ENCODE assay signal across 22 mouse cellular contexts in genomic region chr5:144473056-144473455, GRCm38 (mm10).
A peak's percentile ranks its signal among the peaks of the same experiment; 100 is the strongest.
DNase-seq lines count a peak whose midpoint lies in the region; ATAC-seq and TF ChIP-seq lines count a peak whose summit lies in the region.
"Had no signal": no experiment of that assay in that cellular context is flagged by ENCODE, and none has a peak within 500 bp of the region (broad histone marks: within the 10 kb centered on the region; RNA-seq: fewer than 3 reads in every experiment).

No protein-coding gene starts in this region.

- H3K9ac ChIP-seq in stomach, embryonic 16.5 days (ENCODE audit: low read length), result no peak overlapping the region
- H3K9ac ChIP-seq in stomach, postnatal 0 days (ENCODE audit: low read length), result no peak overlapping the region
- no peak overlapping the region for H3K9ac ChIP-seq in forebrain, embryonic 11.5 days (ENCODE audit: low read length)
- H3K9ac ChIP-seq: heart, embryonic 15.5 days; hindbrain, embryonic 13.5 days had no signal

- no peak for TF ChIP-seq EP300 in stomach, postnatal 0 days (optimal IDR thresholded peaks at IDR 0.05)

- ATAC-seq in stomach, embryonic 16.5 days (ENCODE audit: insufficient read depth, low FRiP score), result peak; percentile 62; the same call in 1 of the 2 replicates
- ATAC-seq in stomach, postnatal 0 days (ENCODE audit: low FRiP score, low TSS enrichment), result no peak
- no peak for ATAC-seq in forebrain, embryonic 11.5 days (replicated peaks; ENCODE audit: low FRiP score)
- ATAC-seq: activated CD4-positive, CD25-positive, alpha-beta regulatory T cell, adult 4 months; forebrain, embryonic 14.5 days; hindbrain, postnatal 0 days; Patski had no signal

- no peaks in the 10 kb centered on the region for H3K4me1 ChIP-seq in stomach, embryonic 16.5 days (ENCODE audit: control insufficient read depth, insufficient read depth, low read length)
- no peaks in the 10 kb centered on the region for H3K4me1 ChIP-seq in stomach, postnatal 0 days (replicated peaks; ENCODE audit: control insufficient read depth, insufficient read depth)
- no peaks in the 10 kb centered on the region for H3K4me1 ChIP-seq in forebrain, embryonic 11.5 days (replicated peaks; ENCODE audit: control insufficient read depth, insufficient read depth, low read length)
- H3K4me1 ChIP-seq: embryonic facial prominence, embryonic 10.5 days; heart, embryonic 15.5 days; hindbrain, embryonic 13.5 days had no signal

- TF ChIP-seq CTCF in stomach, postnatal 0 days (IDR thresholded peaks at IDR 0.05; ENCODE audit: low read depth), result no peak

- no peak overlapping the region for H3K4me3 ChIP-seq in stomach, embryonic 16.5 days (replicated peaks; ENCODE audit: low read length)
- no peak overlapping the region for H3K4me3 ChIP-seq in stomach, postnatal 0 days (ENCODE audit: low read depth, low read length)
- no peak overlapping the region for H3K4me3 ChIP-seq in forebrain, embryonic 11.5 days (ENCODE audit: low read depth, low read length)
- H3K4me3 ChIP-seq: embryonic facial prominence, embryonic 10.5 days; heart, embryonic 15.5 days; hindbrain, embryonic 13.5 days had no signal

- H3K9me3 ChIP-seq in stomach, embryonic 16.5 days (replicated peaks; ENCODE audit: control insufficient read depth, low read length), result no peaks in the 10 kb centered on the region
- no peaks in the 10 kb centered on the region for H3K9me3 ChIP-seq in stomach, postnatal 0 days (ENCODE audit: control insufficient read depth, low read length)
- H3K9me3 ChIP-seq in forebrain, embryonic 11.5 days (ENCODE audit: control insufficient read depth, low read length), result no peaks in the 10 kb centered on the region
- H3K9me3 ChIP-seq: embryonic facial prominence, embryonic 10.5 days; heart, embryonic 15.5 days; hindbrain, embryonic 13.5 days had no signal

- DNase-seq in frontal cortex, postnatal 36 days (ENCODE audit: low spot score in 2 of 2), result peak; percentile 17 to 18
- DNase-seq in frontal cortex, postnatal 14 days (ENCODE audit: low spot score in 2 of 2), result no peak
- DNase-seq in left cerebral cortex, postnatal 36 days (ENCODE audit: low spot score in 2 of 2), result peak; percentile 18 to 22
- no peak for DNase-seq in left cerebral cortex, postnatal 4 days
- DNase-seq in stomach, postnatal 0 days (ENCODE audit: low spot score), result no peak
- DNase-seq in forebrain, embryonic 11.5 days (ENCODE audit: low spot score), result no peak
- DNase-seq: adrenal gland, adult 2 months; adrenal gland, postnatal 25 days; cerebellum, adult 2 months; cerebellum, postnatal 10 days; gastrocnemius, postnatal 10 days; heart, adult 18-20 months; heart, postnatal 14 days had no signal

- intact Hi-C loops in left cerebral cortex, postnatal 36 days (cut with DNase I), result loop anchor here (5.0 kb wide), 1 partner anchor 174 kb away; no protein-coding TSS in a partner anchor
- intact Hi-C loops in left cerebral cortex, postnatal 4 days (cut with DNase I), result no loop called here

- no peaks in the 10 kb centered on the region for H3K27me3 ChIP-seq in stomach, embryonic 16.5 days (ENCODE audit: control insufficient read depth, insufficient read depth, low read length)
- H3K27me3 ChIP-seq in stomach, postnatal 0 days (ENCODE audit: control insufficient read depth, insufficient read depth, low read length), result no peaks in the 10 kb centered on the region
- H3K27me3 ChIP-seq in forebrain, embryonic 11.5 days (ENCODE audit: control insufficient read depth, insufficient read depth, low read length), result no peaks in the 10 kb centered on the region
- H3K27me3 ChIP-seq: heart, embryonic 15.5 days; hindbrain, embryonic 13.5 days; Patski had no signal

- no peak overlapping the region for H3K27ac ChIP-seq in stomach, embryonic 16.5 days (ENCODE audit: low read length)
- H3K27ac ChIP-seq in stomach, postnatal 0 days (replicated peaks), result no peak overlapping the region
- no peak overlapping the region for H3K27ac ChIP-seq in forebrain, embryonic 11.5 days (ENCODE audit: low read depth, low read length)
- H3K27ac ChIP-seq: embryonic facial prominence, embryonic 10.5 days; heart, embryonic 15.5 days; hindbrain, embryonic 13.5 days; hindbrain, postnatal 0 days had no signal

- 49% methylated on average over 14 of the region's 14 CpGs for WGBS in stomach, embryonic 16.5 days
- 44% methylated on average over 14 of the region's 14 CpGs for WGBS in stomach, postnatal 0 days
- WGBS in forebrain, embryonic 11.5 days, result 83% methylated on average over 14 of the region's 14 CpGs

- H3K36me3 ChIP-seq in stomach, embryonic 16.5 days (ENCODE audit: control insufficient read depth, insufficient read depth, low read length), result no peaks in the 10 kb centered on the region
- no peaks in the 10 kb centered on the region for H3K36me3 ChIP-seq in stomach, postnatal 0 days (ENCODE audit: control insufficient read depth, insufficient read depth, low read length)
- no peaks in the 10 kb centered on the region for H3K36me3 ChIP-seq in forebrain, embryonic 11.5 days (ENCODE audit: control insufficient read depth, insufficient read depth, low read length)
- H3K36me3 ChIP-seq: embryonic facial prominence, embryonic 10.5 days; heart, embryonic 15.5 days; hindbrain, embryonic 13.5 days had no signal

- no peak overlapping the region for H3K4me2 ChIP-seq in stomach, embryonic 16.5 days (ENCODE audit: low read depth, low read length)
- no peak overlapping the region for H3K4me2 ChIP-seq in stomach, postnatal 0 days (replicated peaks; ENCODE audit: low read depth)
- no peak overlapping the region for H3K4me2 ChIP-seq in forebrain, embryonic 11.5 days (ENCODE audit: low read depth, low read length, severe bottlenecking)
- H3K4me2 ChIP-seq: heart, embryonic 11.5 days; heart, embryonic 15.5 days; hindbrain, embryonic 13.5 days had no signal

Comparison
In these comparisons a context has a peak if more than half of its experiments do, and no peak if none do; other contexts are left out.
1. DNase-seq: peak in frontal cortex, postnatal 36 days (2 of 2) and left cerebral cortex, postnatal 36 days (2 of 2); none in frontal cortex, postnatal 14 days (0 of 2), left cerebral cortex, postnatal 4 days (single experiment), stomach, postnatal 0 days (single experiment) and forebrain, embryonic 11.5 days (single experiment).